Mouse (Mus musculus) urinary bladder, adult 18-20 months (tissue): Measurements from ENCODE around the gene Cyp21a1.
"Not testable (repeated sequence)": the region's sequence is repeated elsewhere in the genome, so short reads cannot be mapped to it uniquely, and the experiment has no call there.

Experiments
- DNase-seq, 2 experiments: peaks; one replicate each; pipeline ENCODE4 v3.0.0; 2022; ENCODE audit warnings: low spot score in 2 of 2, mixed read lengths in 2 of 2

The Cyp21a1 gene

DNA sequence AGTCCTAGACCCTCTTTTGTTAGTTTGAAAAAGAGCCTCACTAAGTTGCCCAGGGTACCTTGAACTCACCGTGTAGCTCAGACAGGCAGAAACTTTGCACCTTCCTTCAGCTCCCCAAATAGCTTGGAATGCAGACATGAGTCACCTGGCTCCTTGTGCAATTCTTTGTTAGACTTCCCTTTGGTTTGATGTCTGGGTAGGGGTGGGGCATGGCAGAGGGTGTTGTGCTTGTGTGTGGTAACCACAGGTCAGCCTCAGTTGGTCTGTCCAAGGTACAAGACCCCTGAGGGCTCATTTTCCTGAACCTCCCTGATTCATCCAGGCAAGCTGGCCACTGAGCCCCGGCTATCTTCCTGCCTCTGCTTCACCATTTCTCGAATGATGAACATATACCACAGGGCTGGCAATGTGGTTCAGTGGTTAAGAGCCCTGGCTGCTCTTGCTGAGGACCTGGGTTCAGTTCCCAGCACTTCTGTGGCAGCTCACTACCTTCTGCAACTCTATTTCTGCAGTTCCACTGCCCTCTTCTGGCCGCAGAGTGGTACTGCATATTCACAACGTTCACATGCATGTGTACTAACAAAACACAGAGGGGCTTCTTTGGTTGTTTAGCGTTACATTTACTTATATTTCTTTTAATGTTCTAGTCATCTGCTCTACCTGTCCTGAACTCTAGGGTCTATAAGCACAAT, 656 bp upstream of the Cyp21a1 start:
- no peak for DNase-seq

GRCm38 (mm10) chr17:34803367-34803766, 994 bp downstream of the Cyp21a1 start:
- not testable (repeated sequence) for DNase-seq

- not testable (repeated sequence) for DNase-seq
Observed at GRCm38 (mm10) chr17:34802756-34803155, 1.6 kb downstream of the Cyp21a1 start.

GRCm38 (mm10) chr17:34800781-34801305, 3.5 kb downstream of the Cyp21a1 start:
- not testable (repeated sequence) for DNase-seq

DNA sequence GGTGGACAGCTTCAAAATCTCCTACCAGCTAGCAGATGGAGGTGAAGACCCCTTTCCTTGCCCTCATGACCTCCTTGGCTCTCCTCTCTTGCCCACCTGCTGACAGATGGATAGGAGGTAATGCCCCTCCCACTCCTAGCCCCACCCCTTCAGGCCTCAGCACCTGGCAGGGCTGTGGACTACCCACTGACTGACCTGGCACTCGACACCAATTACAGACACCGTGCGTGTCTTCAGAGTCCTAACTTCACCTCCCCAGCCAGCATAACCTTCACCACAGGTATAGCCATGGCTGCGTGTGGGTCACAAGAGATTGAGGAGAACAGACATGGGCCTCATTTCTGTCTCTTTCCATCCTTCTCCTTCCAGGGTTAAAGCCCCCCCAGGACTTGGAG, 4.8 kb downstream of the Cyp21a1 start:
- DNase-seq, result no peak

GRCm38 (mm10) chr17:34798866-34799530, 5.4 kb downstream of the Cyp21a1 start:
- no peak for DNase-seq

DNA sequence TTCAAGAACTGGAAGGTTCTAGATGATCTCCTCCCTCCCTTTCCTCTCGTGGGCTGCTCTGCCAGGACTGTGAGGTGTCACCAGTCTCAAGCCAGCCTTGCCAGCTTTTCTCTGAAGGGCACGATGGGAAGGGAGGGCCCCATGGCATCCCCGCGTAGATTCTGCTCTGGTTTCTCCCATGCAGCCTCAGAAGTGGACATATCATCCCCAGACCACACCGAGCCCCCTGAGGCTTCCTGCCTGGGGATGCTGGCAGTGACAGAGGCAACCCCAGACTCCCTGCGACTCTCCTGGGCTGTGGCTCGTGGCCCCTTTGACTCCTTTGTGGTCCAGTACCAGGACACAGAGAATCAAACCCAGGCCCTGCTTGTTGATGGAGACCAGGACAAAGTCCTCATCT, 6.3 kb downstream of the Cyp21a1 start:
- not testable (repeated sequence) for DNase-seq

GRCm38 (mm10) chr17:34797211-34797995, 7.0 kb downstream of the Cyp21a1 start:
- DNase-seq, result not testable (repeated sequence)

- no peak for DNase-seq
Observed at GRCm38 (mm10) chr17:34796311-34797140, 7.8 kb downstream of the Cyp21a1 start.

- peak in 1 of 2 experiments; percentile 37 for DNase-seq
Observed at GRCm38 (mm10) chr17:34795633-34796032, 8.7 kb downstream of the Cyp21a1 start.

- DNase-seq, result no peak
Observed at GRCm38 (mm10) chr17:34795016-34795415, 9.3 kb downstream of the Cyp21a1 start.

GRCm38 (mm10) chr17:34777680-34778325, 26.6 kb downstream of the Cyp21a1 start:
- no peak for DNase-seq

DNA sequence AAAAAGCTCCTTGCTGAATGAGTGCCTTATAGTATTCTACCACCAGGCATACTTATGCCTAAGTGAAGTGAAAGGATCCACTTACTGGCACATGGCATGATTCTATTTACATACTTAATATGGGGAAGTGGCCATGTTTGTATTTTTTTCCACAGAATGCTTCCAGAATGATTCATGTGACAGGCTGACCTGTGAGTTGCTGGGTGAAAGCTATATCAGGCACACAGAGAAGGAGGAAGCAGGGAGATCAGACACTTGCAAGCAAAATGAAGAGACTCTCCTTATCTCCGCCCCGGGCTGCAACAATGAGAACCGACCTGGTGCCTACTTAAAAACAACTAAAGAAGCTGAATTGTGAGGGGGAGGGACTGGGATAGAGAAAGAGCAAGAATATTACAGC, 42.9 kb downstream of the Cyp21a1 start:
- DNase-seq, result no peak
